Mouse (Mus musculus): Measurements from ENCODE around the gene Ntn1.

DNA sequence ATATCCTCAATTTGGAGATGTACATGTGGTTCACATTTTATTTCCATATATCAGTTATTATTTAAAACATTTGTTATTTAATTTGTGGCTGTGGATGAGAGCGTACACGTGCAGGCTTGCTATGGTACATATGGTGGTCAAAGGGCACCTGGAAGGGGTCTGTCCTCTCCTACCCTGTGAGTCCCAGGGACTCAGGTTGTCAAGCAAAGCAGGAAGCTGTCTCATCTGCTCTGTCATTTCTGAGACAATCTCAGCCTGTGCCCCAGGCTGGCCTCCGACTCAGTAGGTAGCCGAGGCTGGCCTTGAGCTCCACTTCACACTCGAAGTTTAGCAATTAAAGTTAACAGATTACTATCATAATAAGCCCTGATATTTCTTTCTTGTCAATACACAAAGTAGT is 32.9 kb upstream of the Ntn1 start:
- TF ChIP-seq CTCF (IDR thresholded peaks at IDR 0.05; ENCODE audit: borderline replicate concordance, insufficient read depth, low read length) (no peak), POLR2A (IDR thresholded peaks at IDR 0.05; ENCODE audit: low read depth, low read length) (no peak)

Measured in embryonic fibroblast, embryonic 13.5 days (primary cell).